Mouse (Mus musculus) liver, adult 2 months (tissue): ENCODE results near the gene Inpp5a.

ENCODE experiments used
- CTCF ChIP-seq: fragments of 200-500 bp; IDR thresholded peaks from 2 replicates; pipeline ENCODE4 v1.5.1; 2011; ENCODE audit warnings: low read depth, low read length, control low read depth
- POLR2A ChIP-seq: fragments of 200-500 bp; IDR thresholded peaks from 2 replicates; pipeline ENCODE4 v1.6.1; 2011; ENCODE audit warnings: low read length, control low read depth; ENCODE audit not compliant: insufficient read depth; ENCODE audit errors: extremely low read depth

DNA sequence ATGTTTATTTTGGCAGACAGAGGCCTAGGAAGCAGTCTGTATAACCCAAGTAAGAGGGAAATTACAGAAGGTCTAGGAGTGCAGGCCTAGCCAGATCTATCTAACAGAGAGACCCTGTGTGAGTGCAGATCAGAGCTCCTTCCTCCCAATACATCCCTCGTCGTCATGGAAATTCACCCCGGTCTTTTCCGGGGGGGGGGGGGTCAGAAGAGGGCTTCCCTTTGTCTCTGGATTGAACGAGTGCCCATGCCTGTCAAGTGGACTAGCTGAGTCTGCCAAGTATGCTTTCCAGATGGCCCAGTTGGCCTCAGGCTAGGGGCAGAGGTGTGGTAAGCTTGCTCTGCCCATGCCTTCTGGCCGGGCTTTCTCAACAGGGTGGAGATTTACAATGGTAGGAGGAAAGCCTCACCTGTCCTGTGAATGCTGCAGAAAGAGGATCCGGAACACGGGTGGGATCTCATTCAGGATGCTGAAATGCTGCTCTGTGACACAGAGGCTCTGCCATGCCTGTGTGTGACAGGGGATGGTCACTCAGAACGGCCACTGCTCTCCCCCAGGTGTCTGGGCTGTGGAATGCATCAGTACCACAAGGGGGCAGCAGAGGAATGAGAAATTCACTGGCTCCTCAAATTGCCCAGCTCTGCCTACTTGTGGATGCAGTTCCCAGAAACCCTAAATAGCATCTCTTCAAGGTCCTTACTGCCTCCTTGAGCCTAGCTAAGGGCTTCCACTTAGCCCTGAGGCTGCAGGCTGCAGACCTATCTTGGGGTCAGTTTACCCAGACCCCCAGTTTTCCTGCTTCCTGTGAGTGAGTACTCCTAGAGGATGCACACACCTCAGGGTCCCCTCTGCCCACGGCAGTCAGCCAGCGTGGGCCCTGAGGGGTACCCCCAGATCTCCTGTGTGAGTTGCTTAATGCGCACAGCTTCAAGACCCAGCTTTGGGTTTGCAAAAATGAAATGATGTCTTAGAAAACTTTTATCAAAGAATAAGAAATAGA lies 227.2 kb downstream of the Inpp5a start:
- peak; percentile 82 for TF ChIP-seq CTCF
- TF ChIP-seq POLR2A, result no peak
